Mouse (Mus musculus): ENCODE data around the gene Cgn. TPM values are rescaled to one million over a fixed set of nuclear protein-coding genes. Genes with fewer than 3 reads are reported as not detected.

The Cgn gene
- 2.3 and 2.9 TPM in 2 replicates for polyA plus RNA-seq (2014; fragmentation: Nextera tagmentation; extraction: Ambion mirVana)

DNA sequence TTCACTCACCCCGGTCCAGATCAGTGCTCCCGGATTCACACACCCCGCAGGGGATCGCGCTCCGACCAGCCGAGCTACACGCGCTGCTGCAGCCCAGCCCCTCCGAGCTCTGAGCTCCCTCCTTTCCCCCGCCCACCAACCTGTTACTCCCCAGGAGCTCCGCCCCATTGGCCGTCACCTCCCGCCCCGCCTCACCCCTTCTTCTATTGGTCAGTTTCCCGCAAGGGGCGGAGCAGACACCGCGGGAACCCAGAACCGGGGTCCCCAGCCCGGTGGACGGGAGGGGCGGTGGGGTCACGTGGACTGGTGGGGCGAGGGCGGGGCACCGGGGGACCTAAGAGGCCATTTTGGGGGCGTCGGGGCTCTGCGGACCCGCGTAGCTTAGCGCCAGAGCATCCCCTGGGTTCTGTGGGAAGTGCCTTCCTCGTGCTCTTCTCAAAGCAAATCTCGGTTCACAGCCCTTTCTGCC is at the start of gene Cgn:
Gene Cgn (minus strand): TSS at position 126 of the 469 bp plus-strand sequence.
- Histone ChIP-seq H3K9ac (ENCODE audit: low read length) (peak within 1 kb of the TSS; percentile 79), H3K9me3 (ENCODE audit: control insufficient read depth, low read length) (no peaks in the 10 kb centered on the region), H3K27me3 (ENCODE audit: control insufficient read depth, insufficient read depth, low read length) (peaks cover 5% of the 10 kb centered on the region; the same call in 1 of the 2 replicates), H3K36me3 (ENCODE audit: control insufficient read depth, insufficient read depth, low read length) (no peaks in the 10 kb centered on the region), H3K4me1 (ENCODE audit: control insufficient read depth, insufficient read depth, low read length) (peaks cover 4% of the 10 kb centered on the region), H3K4me2 (peak within 1 kb of the TSS; percentile 96), H3K27ac (ENCODE audit: low read depth, low read length) (peak within 1 kb of the TSS; percentile 20; the same call in 1 of the 2 replicates), H3K4me3 (ENCODE audit: low read depth, low read length) (peak within 1 kb of the TSS; percentile 47)
- DNase-seq (ENCODE audit: low spot score, missing footprints) (peak; percentile 98), ATAC-seq (ENCODE audit: low FRiP score) (peak; percentile 97)
- WGBS: under 1% methylated on average over 35 of the region's 35 CpGs

DNA sequence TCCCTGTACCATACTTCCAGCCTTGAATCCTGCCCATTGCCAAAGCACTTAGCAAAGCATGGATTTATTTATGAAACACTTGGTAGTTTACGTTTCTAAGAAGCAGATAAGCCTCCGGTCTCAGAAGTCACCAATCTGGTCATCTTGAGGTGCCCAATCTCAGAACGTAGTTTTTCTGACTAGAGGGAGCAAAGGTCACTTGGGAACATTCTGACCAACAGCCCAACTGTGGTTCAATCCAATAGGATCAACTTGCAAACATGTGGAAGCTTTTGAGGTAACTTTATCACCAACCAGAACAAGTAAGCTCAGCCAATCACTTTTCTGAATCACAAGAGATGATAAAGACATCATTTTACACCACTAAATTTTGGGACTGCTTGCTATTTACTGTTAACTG is 49.1 kb upstream of the Cgn start:
- WGBS: 76% methylated on average over 3 of the region's 3 CpGs
- no peaks in the 10 kb centered on the region for H3K36me3 ChIP-seq (ENCODE audit: control insufficient read depth, insufficient read depth, low read length)
- ATAC-seq (ENCODE audit: low FRiP score): no peak
- H3K9ac ChIP-seq (ENCODE audit: low read length): no peak overlapping the region
- no peaks in the 10 kb centered on the region for H3K27me3 ChIP-seq (ENCODE audit: control insufficient read depth, insufficient read depth, low read length)
- no peak overlapping the region for H3K4me2 ChIP-seq
- H3K4me1 ChIP-seq (ENCODE audit: control insufficient read depth, insufficient read depth, low read length): peaks cover 9% of the 10 kb centered on the region
- H3K4me3 ChIP-seq (ENCODE audit: low read depth, low read length): no peak overlapping the region
- no peak for DNase-seq (ENCODE audit: low spot score, missing footprints)
- no peak overlapping the region for H3K27ac ChIP-seq (ENCODE audit: low read depth, low read length)
- no peaks in the 10 kb centered on the region for H3K9me3 ChIP-seq (ENCODE audit: control insufficient read depth, low read length)

GRCm38 (mm10) chr3:94833358-94833757 is 47.1 kb upstream of the Cgn start:
- Histone ChIP-seq H3K9ac (ENCODE audit: low read length) (no peak overlapping the region), H3K9me3 (ENCODE audit: control insufficient read depth, low read length) (no peaks in the 10 kb centered on the region), H3K4me3 (ENCODE audit: low read depth, low read length) (no peak overlapping the region), H3K27me3 (ENCODE audit: control insufficient read depth, insufficient read depth, low read length) (no peaks in the 10 kb centered on the region), H3K36me3 (ENCODE audit: control insufficient read depth, insufficient read depth, low read length) (no peaks in the 10 kb centered on the region), H3K4me2 (no peak overlapping the region), H3K4me1 (ENCODE audit: control insufficient read depth, insufficient read depth, low read length) (no peaks in the 10 kb centered on the region), H3K27ac (ENCODE audit: low read depth, low read length) (no peak overlapping the region)
- ATAC-seq (ENCODE audit: low FRiP score): no peak
- no peak for DNase-seq (ENCODE audit: low spot score, missing footprints)

DNA sequence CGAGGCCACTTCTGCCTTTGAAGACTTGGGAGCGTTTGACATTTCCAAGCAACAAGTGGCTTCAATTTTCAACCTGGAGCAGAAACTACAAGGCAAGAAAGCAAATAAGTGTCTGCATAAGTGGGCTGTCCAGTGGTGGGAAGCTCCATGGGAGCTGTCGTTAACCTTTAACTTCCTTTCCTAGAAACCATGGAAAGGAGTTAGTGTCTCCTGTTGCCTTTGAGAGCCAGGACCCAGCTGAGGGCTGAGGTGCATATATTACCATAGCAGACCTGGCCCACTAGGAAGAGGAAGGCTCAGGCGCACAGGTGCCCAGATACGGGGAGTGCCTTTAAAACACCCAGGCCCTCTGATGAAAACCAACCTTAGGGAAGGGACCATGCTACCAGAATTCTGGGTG is 46.4 kb upstream of the Cgn start:
- WGBS: 81% methylated on average over 5 of the region's 5 CpGs
- Histone ChIP-seq H3K9me3 (ENCODE audit: control insufficient read depth, low read length) (no peaks in the 10 kb centered on the region), H3K9ac (ENCODE audit: low read length) (no peak overlapping the region), H3K4me3 (ENCODE audit: low read depth, low read length) (no peak overlapping the region), H3K4me1 (ENCODE audit: control insufficient read depth, insufficient read depth, low read length) (no peaks in the 10 kb centered on the region), H3K36me3 (ENCODE audit: control insufficient read depth, insufficient read depth, low read length) (no peaks in the 10 kb centered on the region), H3K4me2 (no peak overlapping the region), H3K27me3 (ENCODE audit: control insufficient read depth, insufficient read depth, low read length) (no peaks in the 10 kb centered on the region), H3K27ac (ENCODE audit: low read depth, low read length) (no peak overlapping the region)
- no peak for ATAC-seq (ENCODE audit: low FRiP score)
- no peak for DNase-seq (ENCODE audit: low spot score, missing footprints)

GRCm38 (mm10) chr3:94832100-94832499 is 45.8 kb upstream of the Cgn start:
- Histone ChIP-seq H3K4me1 (ENCODE audit: control insufficient read depth, insufficient read depth, low read length) (no peaks in the 10 kb centered on the region), H3K36me3 (ENCODE audit: control insufficient read depth, insufficient read depth, low read length) (no peaks in the 10 kb centered on the region), H3K27ac (ENCODE audit: low read depth, low read length) (no peak overlapping the region), H3K4me3 (ENCODE audit: low read depth, low read length) (no peak overlapping the region), H3K4me2 (no peak overlapping the region), H3K9me3 (ENCODE audit: control insufficient read depth, low read length) (no peaks in the 10 kb centered on the region), H3K27me3 (ENCODE audit: control insufficient read depth, insufficient read depth, low read length) (no peaks in the 10 kb centered on the region), H3K9ac (ENCODE audit: low read length) (no peak overlapping the region)
- DNase-seq (ENCODE audit: low spot score, missing footprints) (no peak), ATAC-seq (ENCODE audit: low FRiP score) (no peak)
- 14% methylated on average over 9 of the region's 9 CpGs for WGBS

GRCm38 (mm10) chr3:94824110-94824509 is 37.8 kb upstream of the Cgn start:
- Histone ChIP-seq H3K9ac (ENCODE audit: low read length) (no peak overlapping the region), H3K4me3 (ENCODE audit: low read depth, low read length) (no peak overlapping the region), H3K4me2 (no peak overlapping the region), H3K27me3 (ENCODE audit: control insufficient read depth, insufficient read depth, low read length) (no peaks in the 10 kb centered on the region), H3K27ac (ENCODE audit: low read depth, low read length) (no peak overlapping the region), H3K36me3 (ENCODE audit: control insufficient read depth, insufficient read depth, low read length) (no peaks in the 10 kb centered on the region), H3K9me3 (ENCODE audit: control insufficient read depth, low read length) (no peaks in the 10 kb centered on the region), H3K4me1 (ENCODE audit: control insufficient read depth, insufficient read depth, low read length) (peaks cover 2% of the 10 kb centered on the region; the same call in 1 of the 2 replicates)
- DNase-seq (ENCODE audit: low spot score, missing footprints): no peak
- WGBS: 79% methylated on average over 3 of the region's 3 CpGs
- no peak for ATAC-seq (ENCODE audit: low FRiP score)

DNA sequence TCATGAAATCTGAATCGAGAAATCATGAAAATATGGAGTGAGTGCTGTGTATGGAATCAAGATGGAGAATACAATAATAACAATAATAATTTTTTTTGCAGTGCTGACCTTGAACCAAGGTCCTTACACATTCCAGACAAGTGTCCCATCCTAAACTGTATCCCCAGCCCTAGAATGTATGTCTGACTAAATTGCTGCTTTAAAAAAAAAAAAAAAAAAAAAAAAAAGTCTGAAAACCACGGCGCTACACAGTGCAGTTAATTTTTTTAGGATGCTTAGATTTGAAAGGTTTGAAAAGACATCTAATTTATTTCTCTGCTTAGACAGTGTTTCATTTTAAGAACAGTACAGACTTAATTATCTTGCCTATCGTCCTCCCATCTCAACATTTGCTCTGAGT is 35.8 kb upstream of the Cgn start:
- no peak overlapping the region; the same call in 1 of the 2 replicates for H3K9ac ChIP-seq (ENCODE audit: low read length)
- 90% methylated on average over 4 of the region's 4 CpGs for WGBS
- no peak overlapping the region for H3K27ac ChIP-seq (ENCODE audit: low read depth, low read length)

DNA sequence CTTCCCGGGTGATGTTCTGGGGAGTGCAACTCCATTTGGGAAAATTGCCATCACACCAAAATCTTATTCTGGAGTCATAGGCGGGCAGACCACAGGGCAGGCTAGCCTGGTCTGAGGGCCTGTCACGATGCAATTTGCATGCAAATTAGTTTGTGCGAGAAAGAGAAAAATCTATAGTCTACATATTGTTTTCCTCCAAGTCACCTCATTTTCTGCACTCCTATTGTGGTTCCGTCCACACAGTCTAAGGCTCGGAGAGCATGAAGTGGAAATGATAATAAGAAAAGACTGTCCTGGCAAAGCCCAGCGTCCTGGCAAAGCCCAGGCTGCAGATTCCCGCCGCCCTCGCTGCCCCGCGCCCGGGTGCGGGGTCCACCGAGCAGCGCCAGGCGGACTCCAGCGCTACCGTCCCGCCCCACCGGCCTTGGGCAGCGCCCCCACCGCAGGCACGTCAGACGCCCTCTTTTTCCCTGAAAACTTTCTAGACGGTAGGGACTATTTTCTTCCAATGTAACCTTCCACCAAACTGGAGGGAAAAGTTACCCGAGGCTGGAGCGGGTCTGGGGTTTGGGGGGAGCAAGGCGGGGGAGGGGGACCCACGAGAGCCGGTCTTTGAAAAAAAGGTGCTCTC is 34.8 kb upstream of the Cgn start:
- ATAC-seq (ENCODE audit: low FRiP score) (peak; percentile 81), DNase-seq (ENCODE audit: low spot score, missing footprints) (peak; percentile 97)
- Histone ChIP-seq H3K4me3 (ENCODE audit: low read depth, low read length) (peak overlapping the region; percentile 54), H3K27me3 (ENCODE audit: control insufficient read depth, insufficient read depth, low read length) (no peaks in the 10 kb centered on the region), H3K4me2 (peak overlapping the region; percentile 62), H3K9ac (ENCODE audit: low read length) (peak overlapping the region; percentile 85), H3K4me1 (ENCODE audit: control insufficient read depth, insufficient read depth, low read length) (peaks cover 2% of the 10 kb centered on the region; the same call in 1 of the 2 replicates), H3K27ac (ENCODE audit: low read depth, low read length) (peak overlapping the region; percentile 80), H3K9me3 (ENCODE audit: control insufficient read depth, low read length) (no peaks in the 10 kb centered on the region), H3K36me3 (ENCODE audit: control insufficient read depth, insufficient read depth, low read length) (no peaks in the 10 kb centered on the region)
- WGBS: 2% methylated on average over 31 of the region's 31 CpGs

More for the DNA sequence above, 35.8 kb upstream of the Cgn start:
- Histone ChIP-seq H3K36me3 (ENCODE audit: control insufficient read depth, insufficient read depth, low read length) (no peaks in the 10 kb centered on the region), H3K4me3 (ENCODE audit: low read depth, low read length) (0 out of 2 replicates have a peak overlapping the region, but pooled peaks have one; percentile 54), H3K27me3 (ENCODE audit: control insufficient read depth, insufficient read depth, low read length) (no peaks in the 10 kb centered on the region), H3K9me3 (ENCODE audit: control insufficient read depth, low read length) (no peaks in the 10 kb centered on the region), H3K4me2 (peak overlapping the region; percentile 62), H3K4me1 (ENCODE audit: control insufficient read depth, insufficient read depth, low read length) (peaks cover 2% of the 10 kb centered on the region; the same call in 1 of the 2 replicates)
- ATAC-seq (ENCODE audit: low FRiP score) (no peak), DNase-seq (ENCODE audit: low spot score, missing footprints) (no peak)

Data from midbrain, embryonic 11.5 days (tissue).